Comparison of ENCODE assay signal across 10 mouse cellular contexts in genomic region chr9:113101733-113102132, GRCm38 (mm10).
"Had no signal": no experiment of that assay in that cellular context is flagged by ENCODE, and none has a peak within 500 bp of the region (broad histone marks: within the 10 kb centered on the region; RNA-seq: fewer than 3 reads in every experiment).

No protein-coding gene starts in this region.

- ATAC-seq: lung, postnatal 0 days; midbrain, embryonic 15.5 days had no signal

- DNase-seq: kidney, postnatal 14 days; left cerebral cortex, postnatal 4 days; lung, adult 2 months; lung, postnatal 4 days; retina, postnatal 1 day; right cerebral cortex, postnatal 4 days; thymus, adult 2 months; thymus, postnatal 36 days had no signal
